Mouse (Mus musculus) layer of hippocampus, postnatal 10 days (tissue): Measurements from ENCODE around the gene Itga5. TPM values are rescaled to one million over a fixed set of nuclear protein-coding genes. Genes with fewer than 3 reads are reported as not detected.
A peak's percentile ranks its signal among the peaks of the same experiment; 100 is the strongest.
"Not testable (repeated sequence)": the region's sequence is repeated elsewhere in the genome, so short reads cannot be mapped to it uniquely, and the experiment has no call there.

Experiments used
- DNase-seq, 2 experiments: peaks; one replicate each; pipeline ENCODE4 v3.0.0; 2021; ENCODE audit warnings: low spot score in 2 of 2
- long read RNA-seq: library from polyadenylated mRNA; stranded (forward); transcript quantifications from one replicate; pipeline ENCODE4 v2.0.0, GENCODE M21; 2023
- total RNA-seq, 2 experiments: library from RNA; stranded (reverse); gene quantifications; 2 replicates each; pipeline ENCODE4 v1.2.3; 2021

The Itga5 gene
- 1 to 10 TPM; 6.7 to 7.5 TPM for total RNA-seq
- long read RNA-seq, full-length matches to known transcripts: 2 of 7 reads
- long read RNA-seq, partial matches to known transcripts: 4 of 7 reads
- long read RNA-seq, other reads (novel, unspliced or antisense): 1 of 7 reads

GRCm38 (mm10) chr15:103366376-103367149, at the start of gene Itga5:
Itga5 (minus strand) TSS chr15:103366763.
- DNase-seq: peak in 1 of 2 experiments; percentile 47

DNA sequence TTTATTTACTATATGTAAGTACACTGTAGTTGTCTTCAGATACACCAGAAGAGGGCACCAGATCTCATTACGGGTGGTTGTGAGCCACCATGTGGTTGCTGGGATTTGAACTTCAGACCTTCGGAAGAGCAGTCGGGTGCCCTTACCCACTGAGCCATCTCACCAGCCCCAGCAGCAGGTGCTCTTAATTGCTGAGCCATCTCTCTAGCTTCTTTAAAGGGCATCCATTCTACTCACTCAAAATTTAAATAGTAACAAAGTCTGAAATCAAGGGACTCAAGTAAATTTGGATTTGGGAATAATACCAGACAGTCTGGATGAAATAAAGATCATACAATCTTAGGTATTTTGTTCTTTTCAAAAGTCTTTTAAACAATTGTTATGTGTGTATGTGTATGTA, 39.0 kb upstream of the Itga5 start:
- DNase-seq: not testable (repeated sequence)

GRCm38 (mm10) chr15:103401361-103401760, 34.8 kb upstream of the Itga5 start:
- no peak for DNase-seq

DNA sequence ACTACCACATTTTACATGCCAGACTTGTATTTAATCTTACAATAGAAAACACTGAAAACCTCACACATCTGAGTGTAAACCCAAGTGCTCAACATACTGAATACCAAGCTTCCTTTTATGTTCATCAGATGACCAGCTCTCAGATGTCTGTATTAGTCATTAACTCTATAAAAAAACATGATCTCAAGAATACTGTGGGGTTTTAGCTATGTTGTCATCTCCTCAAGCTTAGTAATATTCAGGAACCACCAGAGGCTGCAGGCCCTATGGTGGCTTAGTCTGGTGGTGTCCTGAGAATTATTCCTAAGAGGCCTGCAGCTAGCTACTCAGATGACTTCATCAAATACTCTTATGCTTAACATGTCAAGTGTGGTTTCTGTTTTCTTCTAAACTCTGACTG, 27.0 kb upstream of the Itga5 start:
- no peak for DNase-seq

GRCm38 (mm10) chr15:103388556-103389145, 22.1 kb upstream of the Itga5 start:
- no peak for DNase-seq

DNA sequence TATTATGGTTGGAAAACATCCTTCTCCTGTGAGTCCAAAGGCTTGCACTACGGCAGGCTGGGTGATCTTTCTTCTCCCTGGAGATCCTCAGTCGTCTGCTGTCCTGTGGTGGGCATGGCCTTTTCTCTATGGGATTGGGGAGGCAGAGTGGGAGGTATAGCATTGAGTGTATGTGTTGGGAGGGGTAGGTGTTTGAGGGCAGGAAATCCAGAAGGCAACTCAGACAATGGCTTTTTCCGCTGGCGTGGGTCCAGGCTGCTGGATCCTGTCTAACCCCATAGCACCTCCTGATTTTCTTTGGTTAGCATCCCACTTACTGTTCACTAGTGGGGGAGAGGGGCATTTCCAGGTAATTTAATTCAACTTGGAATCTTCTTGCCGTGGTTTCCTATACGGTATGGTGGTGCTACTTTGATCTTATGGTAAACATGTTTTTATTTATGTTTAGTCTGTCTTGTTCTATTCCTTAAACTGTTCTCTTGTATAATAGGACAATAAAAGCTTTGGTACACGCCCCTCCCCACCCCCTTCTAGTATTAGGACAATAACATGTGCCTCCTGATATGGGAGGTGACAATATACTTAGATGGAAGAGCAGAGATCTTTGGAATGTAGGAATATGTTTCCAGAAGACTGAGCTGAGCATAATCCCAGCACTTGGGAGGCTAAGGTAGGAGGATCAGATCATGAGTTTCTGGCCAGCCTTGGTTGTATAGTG, 17.4 kb upstream of the Itga5 start:
- no peak for DNase-seq

DNA sequence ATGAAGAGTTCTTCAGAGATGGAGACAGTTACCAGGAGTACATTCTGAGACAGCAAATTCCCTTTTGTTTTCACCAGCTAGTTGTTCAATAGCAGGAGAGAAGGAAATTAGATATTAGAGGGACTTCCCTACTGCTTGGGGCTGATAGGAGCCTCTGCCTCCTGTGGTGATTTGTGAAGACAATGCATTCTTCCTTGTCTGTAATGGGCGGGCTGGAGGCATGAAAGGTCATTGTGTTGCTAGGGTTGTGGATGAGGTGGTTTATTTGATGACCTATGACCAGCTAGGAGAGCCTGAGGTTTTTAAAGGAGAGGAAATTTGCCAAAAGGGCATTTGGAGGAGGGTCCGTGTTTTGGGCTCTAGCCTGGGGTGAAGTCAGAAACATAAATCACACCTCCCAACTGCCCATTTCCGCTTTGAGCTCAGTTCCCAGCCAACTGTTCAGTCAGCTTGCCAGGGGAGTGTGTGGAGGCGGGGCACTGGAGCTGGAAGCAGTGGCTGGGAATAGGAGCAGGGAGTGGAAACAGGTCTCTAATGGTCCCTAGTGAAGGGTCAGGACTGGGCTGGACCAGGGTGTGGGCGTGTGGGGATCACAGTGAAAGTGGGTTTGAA, 16.3 kb upstream of the Itga5 start:
- DNase-seq: no peak

- DNase-seq: no peak
Measured at GRCm38 (mm10) chr15:103382075-103382474, 15.5 kb upstream of the Itga5 start.

DNA sequence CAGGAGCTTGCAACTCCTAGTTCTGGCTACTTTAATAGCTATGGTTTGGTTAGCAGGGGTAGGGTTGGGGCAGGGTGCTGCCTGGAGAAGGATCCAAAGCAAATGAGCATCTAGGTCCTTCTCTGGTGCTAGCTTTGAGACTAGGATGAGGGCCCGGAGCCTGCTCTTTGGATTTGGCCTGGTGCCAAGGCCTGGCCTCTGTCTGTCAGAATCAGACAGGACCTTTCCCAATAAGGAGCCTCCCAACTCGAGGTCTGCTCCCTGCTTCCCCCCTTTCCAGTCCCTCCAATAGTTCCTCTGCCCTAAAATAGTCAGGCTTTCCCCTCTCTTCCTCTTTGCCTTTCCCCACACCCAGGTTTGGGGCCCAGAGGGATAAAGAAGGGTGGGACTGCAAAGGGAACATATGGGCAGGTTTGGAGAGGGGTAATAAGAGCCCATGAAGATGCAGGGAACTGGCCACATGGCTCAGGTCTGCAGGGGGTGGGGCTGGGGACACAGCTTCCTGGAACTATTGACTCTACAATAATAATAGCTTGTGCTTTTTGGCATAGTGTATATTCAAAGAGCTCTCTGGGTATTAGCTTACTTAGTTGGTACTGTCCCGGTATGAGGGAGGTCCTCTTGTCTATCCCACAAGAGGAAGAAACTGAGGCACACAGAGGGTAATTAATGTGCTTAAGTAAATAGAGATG, 12.2 kb upstream of the Itga5 start:
- no peak for DNase-seq

- DNase-seq: no peak
Measured at GRCm38 (mm10) chr15:103377752-103378664, 11.4 kb upstream of the Itga5 start.

DNA sequence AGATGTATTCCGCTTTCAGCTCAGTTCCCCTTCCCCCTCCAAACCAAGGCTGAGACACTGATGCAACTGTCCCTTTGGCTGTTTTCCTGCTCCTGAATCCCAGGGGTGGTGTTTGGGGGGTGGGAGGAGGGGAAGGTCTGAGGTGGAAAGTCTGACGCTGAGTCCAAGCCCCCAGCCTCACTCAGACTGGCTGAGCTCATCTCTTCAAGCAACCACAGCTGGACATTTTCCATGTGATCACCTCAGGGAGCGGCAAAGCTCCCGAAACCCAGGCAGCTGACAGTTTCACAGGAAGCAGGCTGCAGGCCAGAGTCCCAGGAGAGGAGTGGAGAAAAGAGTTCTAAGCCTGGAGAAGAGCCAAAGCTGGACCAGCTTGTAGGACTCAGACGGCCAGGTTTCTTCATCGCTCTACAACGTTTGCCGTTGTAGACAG, 10.3 kb upstream of the Itga5 start:
- no peak for DNase-seq

- DNase-seq: no peak
Measured at GRCm38 (mm10) chr15:103375112-103375800, 8.7 kb upstream of the Itga5 start.

DNA sequence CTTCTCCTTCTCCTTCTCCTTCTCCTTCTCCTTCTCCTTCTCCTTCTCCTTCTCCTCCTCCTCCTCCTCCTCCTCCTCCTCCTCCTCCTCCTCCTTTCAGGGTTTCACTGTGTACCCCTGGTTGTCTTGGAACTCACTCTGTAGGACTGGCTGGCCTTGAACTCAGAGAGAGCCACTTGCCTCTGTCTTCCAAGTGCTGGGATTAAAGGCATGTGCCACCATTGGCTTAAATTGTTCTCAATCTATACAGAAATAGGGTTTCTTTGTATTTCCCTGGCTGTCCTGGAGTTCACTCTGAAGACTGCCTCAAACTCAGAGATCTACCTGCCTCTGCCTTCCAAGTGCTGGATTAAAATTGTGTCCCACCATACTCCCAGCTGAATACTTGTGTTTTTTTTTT, 5.9 kb upstream of the Itga5 start:
- no peak for DNase-seq

DNA sequence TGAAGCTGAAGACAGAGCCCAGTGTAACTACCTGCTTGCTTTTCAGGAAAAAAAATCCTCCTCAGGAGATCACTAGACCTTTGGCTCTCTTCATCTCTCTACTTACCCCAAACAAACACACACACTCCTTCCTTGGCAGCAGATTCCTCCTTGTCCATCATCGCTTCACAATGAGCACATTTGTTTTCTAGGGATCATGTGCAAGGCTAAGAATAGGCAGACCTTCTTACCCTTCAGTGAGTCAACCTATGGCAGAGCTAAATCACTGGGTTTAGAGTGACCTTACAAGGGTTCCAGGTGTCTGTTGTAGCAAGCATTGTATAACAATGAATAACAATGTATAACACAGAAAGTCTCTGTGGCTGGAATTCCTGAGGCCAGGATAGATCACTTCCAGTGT, 5.2 kb upstream of the Itga5 start:
- no peak for DNase-seq

GRCm38 (mm10) chr15:103371208-103371607, 4.6 kb upstream of the Itga5 start:
- DNase-seq: no peak

GRCm38 (mm10) chr15:103370462-103370861, 3.9 kb upstream of the Itga5 start:
- DNase-seq: no peak

DNA sequence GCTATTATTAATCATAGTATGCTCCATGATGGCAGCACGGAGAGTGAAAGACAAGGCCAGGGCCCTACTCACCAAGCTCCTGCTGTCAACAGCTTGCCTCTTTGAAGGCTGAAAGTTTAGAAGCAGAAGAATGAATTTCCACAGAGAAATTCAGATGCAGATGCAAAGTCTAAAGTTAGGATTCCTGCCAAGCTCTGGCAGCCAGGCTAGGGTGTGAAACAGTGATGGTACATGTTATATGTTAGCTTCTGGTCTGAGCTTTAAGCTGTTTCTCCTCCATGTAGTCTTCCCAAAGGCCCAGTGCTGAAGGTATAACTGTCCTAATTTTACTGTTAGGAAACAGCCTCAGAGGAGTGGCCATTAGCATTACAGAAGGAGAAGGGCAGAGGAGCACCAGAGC, 2.6 kb upstream of the Itga5 start:
- DNase-seq: no peak

- DNase-seq: no peak
Measured at GRCm38 (mm10) chr15:103368179-103368940, 1.8 kb upstream of the Itga5 start.
